Mouse (Mus musculus): ENCODE results near the gene Vamp3.

Gene Vamp3

GRCm38 (mm10) chr4:151057347-151058321 lies at the start of gene Vamp3:
Vamp3 (minus strand) TSS chr4:151057963.
- DNase-seq: peak; percentile 99

GRCm38 (mm10) chr4:151106468-151106867 lies 48.7 kb upstream of the Vamp3 start:
- DNase-seq: no peak

- no peak for DNase-seq
Observed at GRCm38 (mm10) chr4:151105886-151106285, 48.1 kb upstream of the Vamp3 start.

GRCm38 (mm10) chr4:151104147-151104546 lies 46.4 kb upstream of the Vamp3 start:
- DNase-seq: no peak

- DNase-seq: no peak
Observed at GRCm38 (mm10) chr4:151103646-151104045, 45.9 kb upstream of the Vamp3 start.

GRCm38 (mm10) chr4:151097104-151097438 lies 39.3 kb upstream of the Vamp3 start:
- DNase-seq: no peak

- DNase-seq: no peak
Observed at GRCm38 (mm10) chr4:151096334-151097103, 38.8 kb upstream of the Vamp3 start.

- DNase-seq: peak; percentile 24
Observed at GRCm38 (mm10) chr4:151095207-151095606, 37.4 kb upstream of the Vamp3 start.

- no peak for DNase-seq
Observed at GRCm38 (mm10) chr4:151089270-151089669, 31.5 kb upstream of the Vamp3 start, which contains the start of gene Gm13090. Gm13090 (plus strand) TSS chr4:151089570.

GRCm38 (mm10) chr4:151088819-151089218 lies 31.1 kb upstream of the Vamp3 start:
- DNase-seq: no peak

GRCm38 (mm10) chr4:151087358-151087757 lies 29.6 kb upstream of the Vamp3 start:
- no peak for DNase-seq

GRCm38 (mm10) chr4:151083027-151083426 lies 25.3 kb upstream of the Vamp3 start:
- no peak for DNase-seq

GRCm38 (mm10) chr4:151081977-151082376 lies 24.2 kb upstream of the Vamp3 start:
- DNase-seq: no peak

GRCm38 (mm10) chr4:151081355-151081754 lies 23.6 kb upstream of the Vamp3 start:
- DNase-seq: no peak

- no peak for DNase-seq
Observed at GRCm38 (mm10) chr4:151074817-151075216, 17.1 kb upstream of the Vamp3 start.

GRCm38 (mm10) chr4:151073108-151073744 lies 15.5 kb upstream of the Vamp3 start:
- peak; percentile 83 for DNase-seq

- no peak for DNase-seq
Observed at GRCm38 (mm10) chr4:151070962-151071361, 13.2 kb upstream of the Vamp3 start.

- DNase-seq: no peak
Observed at GRCm38 (mm10) chr4:151068751-151069150, 11.0 kb upstream of the Vamp3 start.

- DNase-seq: no peak
Observed at GRCm38 (mm10) chr4:151059566-151059965, 1.8 kb upstream of the Vamp3 start.

- DNase-seq: no peak
Observed at GRCm38 (mm10) chr4:151058634-151059033, 871 bp upstream of the Vamp3 start.

GRCm38 (mm10) chr4:151051162-151051561 lies 6.6 kb downstream of the Vamp3 start:
- DNase-seq: no peak

GRCm38 (mm10) chr4:151046524-151046923 lies 11.2 kb downstream of the Vamp3 start:
- DNase-seq: no peak

- DNase-seq: no peak
Observed at GRCm38 (mm10) chr4:151044944-151045570, 12.7 kb downstream of the Vamp3 start.

Data from lung, postnatal 14 days (tissue).